Mouse (Mus musculus): ENCODE data around the gene Trdmt1. TPM values are rescaled to one million over a fixed set of nuclear protein-coding genes. Genes with fewer than 3 reads are reported as not detected.
"Not testable (repeated sequence)": the region's sequence is repeated elsewhere in the genome, so short reads cannot be mapped to it uniquely, and the experiment has no call there.

Trdmt1 gene
- polyA plus RNA-seq (2012; rRNA removed): 5.2 and 6.6 TPM in 2 replicates

GRCm38 (mm10) chr2:13544193-13544824 lies at the start of gene Trdmt1:
Gene Trdmt1 (minus strand): TSS chr2:13544668.
- Histone ChIP-seq H3K4me1 (ENCODE audit: control insufficient read depth, insufficient read depth, low read length) (no peaks in the 10 kb centered on the region), H3K4me3 (replicated peaks; ENCODE audit: insufficient read depth, low read depth, low read length) (peak within 1 kb of the TSS; percentile 82), H3K27ac (ENCODE audit: insufficient read depth, low read length) (peak within 1 kb of the TSS; percentile 74), H3K27me3 (ENCODE audit: control insufficient read depth, insufficient read depth, low read length) (no peaks in the 10 kb centered on the region)
- under 1% methylated on average over 39 of the region's 39 CpGs for WGBS
- no peak for TF ChIP-seq CTCF (IDR thresholded peaks at IDR 0.05; ENCODE audit: borderline replicate concordance, insufficient read depth, low read depth, low read length)
- TF ChIP-seq POLR2A (IDR thresholded peaks at IDR 0.05; ENCODE audit: borderline replicate concordance, insufficient read depth, low read length): peak; percentile 86
- DNase-seq: peak; percentile 82 to 86

- H3K4me3 ChIP-seq (replicated peaks; ENCODE audit: insufficient read depth, low read depth, low read length): no peak overlapping the region
- no peaks in the 10 kb centered on the region for H3K4me1 ChIP-seq (ENCODE audit: control insufficient read depth, insufficient read depth, low read length)
- no peak overlapping the region for H3K27ac ChIP-seq (ENCODE audit: insufficient read depth, low read length)
- H3K27me3 ChIP-seq (ENCODE audit: control insufficient read depth, insufficient read depth, low read length): no peaks in the 10 kb centered on the region
- 86% methylated on average over 4 of the region's 4 CpGs for WGBS
- no peak for DNase-seq
- no peak for TF ChIP-seq CTCF (IDR thresholded peaks at IDR 0.05; ENCODE audit: borderline replicate concordance, insufficient read depth, low read depth, low read length)
- no peak for TF ChIP-seq POLR2A (IDR thresholded peaks at IDR 0.05; ENCODE audit: borderline replicate concordance, insufficient read depth, low read length)
These were observed 48.9 kb upstream of the Trdmt1 start for GRCm38 (mm10) chr2:13593328-13593727.

- not testable (repeated sequence) for H3K4me3 ChIP-seq (replicated peaks; ENCODE audit: insufficient read depth, low read depth, low read length); H3K4me1 ChIP-seq (ENCODE audit: control insufficient read depth, insufficient read depth, low read length); DNase-seq; H3K27ac ChIP-seq (ENCODE audit: insufficient read depth, low read length); H3K27me3 ChIP-seq (ENCODE audit: control insufficient read depth, insufficient read depth, low read length)
These were observed 39.3 kb upstream of the Trdmt1 start for GRCm38 (mm10) chr2:13583746-13584145.

DNA sequence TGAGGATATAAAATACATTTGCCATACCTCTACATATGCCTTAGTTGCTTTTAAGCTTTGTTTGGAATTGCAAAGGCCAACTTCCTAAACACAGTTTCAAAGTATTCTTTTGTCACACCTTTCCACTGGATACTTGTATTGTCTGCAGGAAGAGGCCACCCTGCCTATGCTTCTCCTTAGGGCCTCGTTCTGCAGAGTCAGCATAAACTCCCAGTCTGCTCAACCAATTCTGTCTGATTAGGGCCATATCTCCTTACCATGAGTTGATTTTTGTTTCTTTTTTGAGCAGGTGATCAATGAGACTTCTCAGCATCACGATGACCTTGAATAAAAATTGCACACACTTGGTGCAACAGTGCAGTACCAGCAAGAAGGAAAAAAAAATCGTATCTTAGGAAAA lies 37.7 kb upstream of the Trdmt1 start:
- Histone ChIP-seq H3K27ac (ENCODE audit: insufficient read depth, low read length) (no peak overlapping the region), H3K27me3 (ENCODE audit: control insufficient read depth, insufficient read depth, low read length) (no peaks in the 10 kb centered on the region), H3K4me1 (ENCODE audit: control insufficient read depth, insufficient read depth, low read length) (peaks cover 5% of the 10 kb centered on the region), H3K4me3 (replicated peaks; ENCODE audit: insufficient read depth, low read depth, low read length) (no peak overlapping the region)
- no peak for DNase-seq
- 78% methylated on average over 3 of the region's 3 CpGs for WGBS
- TF ChIP-seq CTCF (IDR thresholded peaks at IDR 0.05; ENCODE audit: borderline replicate concordance, insufficient read depth, low read depth, low read length) (no peak), POLR2A (IDR thresholded peaks at IDR 0.05; ENCODE audit: borderline replicate concordance, insufficient read depth, low read length) (no peak)

- 68% methylated on average over 11 of the region's 11 CpGs for WGBS
- Histone ChIP-seq H3K4me3 (replicated peaks; ENCODE audit: insufficient read depth, low read depth, low read length) (no peak overlapping the region), H3K27me3 (ENCODE audit: control insufficient read depth, insufficient read depth, low read length) (peaks cover 2% of the 10 kb centered on the region; the same call in 1 of the 2 replicates), H3K4me1 (ENCODE audit: control insufficient read depth, insufficient read depth, low read length) (peaks cover 8% of the 10 kb centered on the region), H3K27ac (ENCODE audit: insufficient read depth, low read length) (no peak overlapping the region)
- no peak for DNase-seq
- TF ChIP-seq POLR2A (IDR thresholded peaks at IDR 0.05; ENCODE audit: borderline replicate concordance, insufficient read depth, low read length) (no peak), CTCF (IDR thresholded peaks at IDR 0.05; ENCODE audit: borderline replicate concordance, insufficient read depth, low read depth, low read length) (no peak)
These were observed 35.5 kb upstream of the Trdmt1 start for GRCm38 (mm10) chr2:13579991-13580390.

GRCm38 (mm10) chr2:13579315-13579714 lies 34.8 kb upstream of the Trdmt1 start:
- H3K27me3 ChIP-seq (ENCODE audit: control insufficient read depth, insufficient read depth, low read length): peaks cover 2% of the 10 kb centered on the region; the same call in 1 of the 2 replicates
- WGBS: 68% methylated on average over 8 of the region's 8 CpGs
- TF ChIP-seq CTCF (IDR thresholded peaks at IDR 0.05; ENCODE audit: borderline replicate concordance, insufficient read depth, low read depth, low read length) (no peak), POLR2A (IDR thresholded peaks at IDR 0.05; ENCODE audit: borderline replicate concordance, insufficient read depth, low read length) (no peak)
- H3K4me3 ChIP-seq (replicated peaks; ENCODE audit: insufficient read depth, low read depth, low read length): no peak overlapping the region
- no peak for DNase-seq
- peaks cover 8% of the 10 kb centered on the region for H3K4me1 ChIP-seq (ENCODE audit: control insufficient read depth, insufficient read depth, low read length)
- no peak overlapping the region for H3K27ac ChIP-seq (ENCODE audit: insufficient read depth, low read length)

DNA sequence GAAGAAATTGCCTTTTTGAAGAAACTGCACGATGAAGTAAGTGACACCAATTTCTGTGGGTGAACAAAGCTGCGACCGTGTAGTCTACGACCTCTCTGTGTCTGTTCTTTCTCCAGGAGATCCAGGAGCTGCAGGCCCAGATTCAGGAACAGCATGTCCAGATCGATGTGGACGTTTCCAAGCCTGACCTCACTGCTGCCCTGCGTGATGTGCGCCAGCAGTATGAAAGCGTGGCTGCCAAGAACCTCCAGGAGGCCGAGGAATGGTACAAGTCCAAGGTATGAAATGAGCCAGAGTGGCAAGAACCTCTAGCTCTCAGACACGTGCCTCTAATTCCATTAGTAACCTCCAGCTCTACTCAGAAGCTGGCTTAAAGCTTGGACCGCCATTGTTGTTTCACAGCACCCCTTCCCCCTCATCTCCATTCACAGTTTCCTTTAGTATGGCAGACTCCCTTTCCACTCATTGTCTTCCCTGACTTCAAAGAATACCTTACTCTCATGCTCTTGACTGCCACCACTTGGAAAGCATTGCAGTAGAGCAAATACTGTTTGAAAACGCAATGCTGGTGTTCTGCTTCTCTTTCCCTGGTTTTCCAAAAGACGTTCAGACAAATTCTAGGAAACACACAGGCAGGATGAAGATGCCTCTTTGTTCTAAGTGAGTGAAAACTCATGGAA lies 34.1 kb upstream of the Trdmt1 start:
- Histone ChIP-seq H3K4me1 (ENCODE audit: control insufficient read depth, insufficient read depth, low read length) (peaks cover 8% of the 10 kb centered on the region), H3K27me3 (ENCODE audit: control insufficient read depth, insufficient read depth, low read length) (peaks cover 2% of the 10 kb centered on the region; the same call in 1 of the 2 replicates), H3K27ac (ENCODE audit: insufficient read depth, low read length) (no peak overlapping the region), H3K4me3 (replicated peaks; ENCODE audit: insufficient read depth, low read depth, low read length) (no peak overlapping the region)
- WGBS: 15% methylated on average over 14 of the region's 14 CpGs
- peak; percentile 59 to 68 for DNase-seq
- TF ChIP-seq POLR2A (IDR thresholded peaks at IDR 0.05; ENCODE audit: borderline replicate concordance, insufficient read depth, low read length) (no peak), CTCF (IDR thresholded peaks at IDR 0.05; ENCODE audit: borderline replicate concordance, insufficient read depth, low read depth, low read length) (no peak)

DNA sequence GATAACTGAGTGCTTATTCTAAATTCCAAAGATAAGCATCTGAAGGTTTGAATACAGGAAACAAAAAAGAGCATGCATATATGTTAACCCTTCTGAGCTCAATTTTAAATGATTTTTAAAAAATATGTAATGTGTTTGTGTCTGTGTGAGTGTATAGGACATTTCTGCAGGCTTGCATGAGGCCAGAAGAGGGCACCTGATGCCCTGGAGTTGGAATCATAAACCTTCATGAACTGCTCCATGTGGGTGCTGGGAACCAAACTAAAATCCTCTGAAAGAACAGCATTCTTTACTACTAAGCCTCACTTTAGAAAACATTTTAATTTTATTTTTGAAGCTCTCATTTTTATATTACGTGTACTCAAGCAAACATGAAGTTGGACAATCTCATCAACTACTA lies 32.9 kb upstream of the Trdmt1 start:
- no peak for DNase-seq
- H3K4me3 ChIP-seq (replicated peaks; ENCODE audit: insufficient read depth, low read depth, low read length): no peak overlapping the region
- TF ChIP-seq CTCF (IDR thresholded peaks at IDR 0.05; ENCODE audit: borderline replicate concordance, insufficient read depth, low read depth, low read length): no peak
- TF ChIP-seq POLR2A (IDR thresholded peaks at IDR 0.05; ENCODE audit: borderline replicate concordance, insufficient read depth, low read length): no peak
- peaks cover 8% of the 10 kb centered on the region for H3K4me1 ChIP-seq (ENCODE audit: control insufficient read depth, insufficient read depth, low read length)
- H3K27ac ChIP-seq (ENCODE audit: insufficient read depth, low read length): no peak overlapping the region
- peaks cover 2% of the 10 kb centered on the region; the same call in 1 of the 2 replicates for H3K27me3 ChIP-seq (ENCODE audit: control insufficient read depth, insufficient read depth, low read length)
- WGBS: 96% methylated on average over 1 of the region's 1 CpGs

All from cerebellum, adult 2 months (tissue).